Mouse (Mus musculus) stomach, postnatal 0 days (tissue): ENCODE data around the gene Clic1.

Experiments
- CTCF ChIP-seq: IDR thresholded peaks from 2 replicates; pipeline ENCODE4 v1.5.1; 2016; ENCODE audit warnings: antibody characterized with exemption, low read depth, mild to moderate bottlenecking, moderate library complexity
- EP300 ChIP-seq: optimal IDR thresholded peaks from 2 replicates; pipeline ENCODE3; 2016; ENCODE audit warnings: antibody characterized with exemption

GRCm38 (mm10) chr17:35082841-35083576 is 33.2 kb downstream of the Clic1 start:
- TF ChIP-seq EP300 = no peak
- no peak for TF ChIP-seq CTCF
